ENCODE assay signal across 15 mouse cellular contexts in the genomic region with DNA sequence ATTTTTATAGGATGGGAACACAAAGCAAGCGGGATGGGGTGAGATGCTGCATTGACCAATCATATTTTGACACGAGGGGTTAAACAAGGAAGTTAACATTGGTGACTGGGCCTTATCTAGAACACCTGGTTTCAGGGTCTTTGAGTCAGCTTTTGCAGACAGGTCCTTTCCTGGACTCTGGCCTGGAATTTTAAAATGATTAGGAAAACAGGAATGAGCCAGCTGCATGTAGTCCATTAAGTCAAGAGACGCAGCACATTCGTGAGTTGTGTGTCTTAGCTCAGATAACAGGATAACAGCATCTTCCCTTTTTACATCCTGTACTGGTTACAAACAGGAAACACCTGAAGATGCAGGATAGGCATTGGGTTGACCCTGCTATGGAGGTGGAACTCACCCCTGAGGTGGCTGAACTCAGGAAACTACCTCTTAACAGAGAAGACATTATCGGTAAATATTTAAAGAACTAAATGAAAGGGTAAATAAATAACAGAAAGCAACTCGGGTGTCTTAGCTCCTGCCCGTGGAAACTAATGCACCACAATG. TPM values are rescaled to one million over a fixed set of nuclear protein-coding genes. Genes with fewer than 3 reads are reported as not detected.
DNase-seq lines count a peak whose midpoint lies in the region; ATAC-seq and TF ChIP-seq lines count a peak whose summit lies in the region.
"Had no signal": no experiment of that assay in that cellular context is flagged by ENCODE, and none has a peak within 500 bp of the region (broad histone marks: within the 10 kb centered on the region; RNA-seq: fewer than 3 reads in every experiment).

No protein-coding gene starts in this region.

- no peaks in the 10 kb centered on the region for H3K36me3 ChIP-seq in kidney, adult 2 months (ENCODE audit: control insufficient read depth, insufficient read depth, low read length)
- H3K36me3 ChIP-seq in hindbrain, embryonic 14.5 days (replicated peaks; ENCODE audit: control insufficient read depth, insufficient read depth), result no peaks in the 10 kb centered on the region
- H3K36me3 ChIP-seq: limb, embryonic 13.5 days; neural tube, embryonic 12.5 days had no signal

- no peaks in the 10 kb centered on the region for H3K27me3 ChIP-seq in kidney, adult 2 months (replicated peaks; ENCODE audit: control insufficient read depth, insufficient read depth, low read length)
- no peaks in the 10 kb centered on the region for H3K27me3 ChIP-seq in hindbrain, embryonic 14.5 days (ENCODE audit: control insufficient read depth, insufficient read depth, low read length)
- H3K27me3 ChIP-seq: limb, embryonic 13.5 days; neural tube, embryonic 12.5 days had no signal

- DNase-seq in embryo, embryonic 11 days, result peak; percentile 4
- DNase-seq in embryo, embryonic 10.5 days (ENCODE audit: low spot score), result no peak
- peak; percentile 20 for DNase-seq in kidney, adult 2 months
- DNase-seq in kidney, adult 8-10 months, result no peak
- peak; percentile 4 for DNase-seq in spleen, postnatal 36 days (ENCODE audit: low spot score in 2 of 2)
- DNase-seq in spleen, postnatal 10 days (ENCODE audit: low spot score in 2 of 2), result no peak
- no peak for DNase-seq in hindbrain, embryonic 14.5 days (ENCODE audit: low spot score)
- DNase-seq in urinary bladder, postnatal 14 days (ENCODE audit: low spot score), result no peak
- DNase-seq: cerebellum, adult 9-11 months; lung, adult 18-20 months; midbrain, embryonic 14.5 days had no signal

- H3K4me2 ChIP-seq in hindbrain, embryonic 14.5 days (replicated peaks), result no peak overlapping the region
- H3K4me2 ChIP-seq: limb, embryonic 13.5 days; neural tube, embryonic 12.5 days had no signal

- TF ChIP-seq POLR2A in kidney, adult 2 months (IDR thresholded peaks at IDR 0.05; ENCODE audit: low read depth, low read length), result no peak

- ATAC-seq in hindbrain, embryonic 14.5 days (ENCODE audit: low FRiP score), result no peak
- ATAC-seq: inflammation-experienced regulatory T-cells, adult 6 months had no signal

- no peak overlapping the region for H3K4me3 ChIP-seq in kidney, adult 2 months (ENCODE audit: insufficient read depth, low read depth, low read length)
- H3K4me3 ChIP-seq in hindbrain, embryonic 14.5 days (replicated peaks; ENCODE audit: low read length), result no peak overlapping the region
- H3K4me3 ChIP-seq: limb, embryonic 13.5 days; neural tube, embryonic 12.5 days had no signal

- no peaks in the 10 kb centered on the region for H3K9me3 ChIP-seq in hindbrain, embryonic 14.5 days (ENCODE audit: control insufficient read depth, low read length)
- H3K9me3 ChIP-seq: limb, embryonic 13.5 days; neural tube, embryonic 12.5 days had no signal

- 47% methylated on average over 7 of the region's 7 CpGs for WGBS in kidney, adult 2 months
- WGBS in hindbrain, embryonic 14.5 days, result 89% methylated on average over 7 of the region's 7 CpGs

- TF ChIP-seq CTCF in kidney, adult 2 months (conservative IDR thresholded peaks at IDR 0.05; ENCODE audit: insufficient read depth, insufficient read length, low read depth, low read length), result no peak

- H3K9ac ChIP-seq in hindbrain, embryonic 14.5 days, result no peak overlapping the region
- H3K9ac ChIP-seq: limb, embryonic 13.5 days; neural tube, embryonic 12.5 days had no signal

- no peaks in the 10 kb centered on the region for H3K4me1 ChIP-seq in kidney, adult 2 months (ENCODE audit: control insufficient read depth, insufficient read depth, low read length)
- H3K4me1 ChIP-seq in hindbrain, embryonic 14.5 days (replicated peaks; ENCODE audit: control insufficient read depth, insufficient read depth, low read length), result no peaks in the 10 kb centered on the region
- H3K4me1 ChIP-seq: neural tube, embryonic 12.5 days had no signal

- H3K27ac ChIP-seq in kidney, adult 2 months (ENCODE audit: insufficient read depth, low read depth, low read length), result no peak overlapping the region
- no peak overlapping the region for H3K27ac ChIP-seq in hindbrain, embryonic 14.5 days
- H3K27ac ChIP-seq: limb, embryonic 13.5 days; neural tube, embryonic 12.5 days had no signal

RNA-seq across cellular contexts. Expression of a gene that starts 59.1 kb away (rescaled TPM):
- polyA plus RNA-seq in kidney, adult 2 months (2012; rRNA removed), result not detected in 2 replicates
- not detected in 2 replicates for polyA plus RNA-seq in hindbrain, embryonic 14.5 days (2014; fragmentation: Nextera tagmentation; extraction: Ambion mirVana)
- polyA plus RNA-seq: inflammation-experienced regulatory T-cells, adult 6 months; midbrain, embryonic 14.5 days; neural tube, embryonic 12.5 days; stomach, embryonic 14.5 days had no signal

Comparison
In these comparisons a context has a peak if more than half of its experiments do, and no peak if none do; other contexts are left out.
1. DNase-seq: peak in embryo, embryonic 11 days (single experiment), kidney, adult 2 months (single experiment) and spleen, postnatal 36 days (2 of 2); none in embryo, embryonic 10.5 days (single experiment), kidney, adult 8-10 months (0 of 2), spleen, postnatal 10 days (0 of 2), hindbrain, embryonic 14.5 days (single experiment) and urinary bladder, postnatal 14 days (single experiment).